In the genomic region with DNA sequence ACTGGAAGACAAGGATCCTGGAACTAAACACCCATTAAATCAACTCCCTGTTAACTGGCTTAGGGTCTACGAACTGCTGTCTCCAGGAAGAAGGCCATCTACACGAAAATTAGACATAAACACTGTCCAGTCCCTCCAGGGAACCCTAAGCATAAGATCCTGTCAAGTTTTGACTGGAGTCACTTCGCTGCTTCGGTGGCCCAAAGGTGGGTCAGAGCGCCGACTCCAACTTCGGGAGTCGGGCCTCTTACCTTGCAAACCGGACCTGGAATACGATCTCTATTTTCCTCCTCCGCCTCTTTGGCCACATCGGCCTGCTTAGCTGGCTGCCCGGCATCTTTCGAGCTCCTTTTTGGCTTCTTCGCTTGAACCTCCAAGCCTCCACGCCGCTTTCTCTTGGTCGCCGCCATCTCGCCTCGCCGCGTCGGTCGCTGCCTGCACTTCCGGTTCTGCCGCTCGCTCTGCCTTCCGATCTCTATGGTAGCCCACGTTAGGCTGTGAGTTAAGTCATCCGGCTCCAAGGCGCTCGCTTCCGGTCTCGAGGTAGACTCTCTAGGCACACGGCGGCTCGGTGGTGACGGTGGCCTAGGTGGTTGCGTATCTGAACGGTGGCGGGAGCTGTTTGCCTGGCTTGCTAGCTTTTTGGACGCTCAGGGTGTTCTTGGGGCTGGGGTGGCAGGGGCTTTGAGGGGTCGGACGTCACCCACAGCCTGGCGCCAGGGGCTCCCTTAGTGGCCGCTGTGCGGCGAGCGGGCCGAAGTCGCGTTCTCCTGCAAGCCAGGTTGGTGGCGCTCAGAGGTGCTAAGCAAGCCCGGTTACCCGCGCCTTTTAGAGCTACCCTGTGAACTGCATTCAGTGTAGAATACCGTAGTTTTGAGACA, we compare ENCODE assay signal across 8 mouse cellular contexts. TPM values are rescaled to one million over a fixed set of nuclear protein-coding genes. Genes with fewer than 3 reads are reported as not detected.
DNase-seq lines count a peak whose midpoint lies in the region; ATAC-seq lines count a peak whose summit lies in the region.

A gene (minus strand): TSS at position 464 of the 881 bp plus-strand sequence.
A gene (plus strand): TSS at position 535 of the 881 bp plus-strand sequence.

- peaks cover 6% of the 10 kb centered on the region; the same call in 1 of the 2 replicates for H3K36me3 ChIP-seq in hindbrain, embryonic 16.5 days (ENCODE audit: control insufficient read depth, insufficient read depth, low read length)
- peaks cover 9% of the 10 kb centered on the region; the same call in 1 of the 2 replicates for H3K36me3 ChIP-seq in macrophage (ENCODE audit: inconsistent target)

- H3K9me3 ChIP-seq in hindbrain, embryonic 16.5 days (ENCODE audit: control insufficient read depth, low read length): no peaks in the 10 kb centered on the region

- H3K9ac ChIP-seq in hindbrain, embryonic 16.5 days (ENCODE audit: low read depth, low read length): peak within 1 kb of the TSS; percentile 82

- peak within 1 kb of the TSS; percentile 70 for H3K4me2 ChIP-seq in hindbrain, embryonic 16.5 days (ENCODE audit: low read length)

- under 1% methylated on average over 58 of the region's 58 CpGs for WGBS in hindbrain, embryonic 16.5 days
- under 1% methylated on average over 57 of the region's 58 CpGs for WGBS in macrophage (ENCODE audit: missing documents)

- H3K79me2 ChIP-seq in macrophage (ENCODE audit: inconsistent target): peaks cover 41% of the 10 kb centered on the region

- H3K4me3 ChIP-seq in hindbrain, embryonic 16.5 days (ENCODE audit: low read length): peak within 1 kb of the TSS; percentile 81
- peak within 1 kb of the TSS; percentile 99 for H3K4me3 ChIP-seq in macrophage (ENCODE audit: inconsistent target)

- peak; percentile 100 for ATAC-seq in hindbrain, embryonic 16.5 days

- DNase-seq in WW6 (ENCODE audit: low read depth, low spot score): peak; percentile 84
- peak; percentile 72 to 88 for DNase-seq in cerebellum, postnatal 4 days (ENCODE audit: low spot score in 2 of 2)
- DNase-seq in gastrocnemius, adult 18-20 months (ENCODE audit: low spot score): peak; percentile 94
- peak; percentile 95 to 96 for DNase-seq in left cerebral cortex, adult 18-20 months (ENCODE audit: low spot score in 2 of 2)
- DNase-seq in right cerebral cortex, adult 18-20 months: peak; percentile 97
- peak; percentile 84 for DNase-seq in urinary bladder, postnatal 10 days (ENCODE audit: low spot score)

- peaks cover 18% of the 10 kb centered on the region for H3K4me1 ChIP-seq in hindbrain, embryonic 16.5 days (ENCODE audit: control insufficient read depth, insufficient read depth, low read depth, low read length)

- peak within 1 kb of the TSS; percentile 71 for H3K27ac ChIP-seq in hindbrain, embryonic 16.5 days (ENCODE audit: low read depth, low read length)
- peak within 1 kb of the TSS; percentile 54 for H3K27ac ChIP-seq in macrophage

- H3K27me3 ChIP-seq in hindbrain, embryonic 16.5 days (replicated peaks; ENCODE audit: control insufficient read depth, insufficient read depth, low read length): no peaks in the 10 kb centered on the region

RNA-seq across cellular contexts. Expression of the first gene that starts in this region (rescaled TPM):
- total RNA-seq in gastrocnemius, adult 18-20 months (2021): 10 to 100 TPM; 16.7 to 18.0 TPM
- 40.2 and 45.6 TPM in 2 replicates for polyA plus RNA-seq in hindbrain, embryonic 16.5 days (2015; fragmentation: Nextera tagmentation; extraction: Ambion mirVana)
- total RNA-seq in left cerebral cortex, adult 18-20 months (2021): 10 to 100 TPM; 21.8 to 25.1 TPM
- total RNA-seq in macrophage (2018; cell fraction: chromatin; rRNA removed): 10 to 100 TPM in 17 of 26 experiments, 1 to 10 TPM in 9; 4.5 to 16.1 (median 10.9) TPM
- 10 to 100 TPM; 12.0 to 18.2 (median 14.0) TPM for total RNA-seq in macrophage (2018; cell fraction: cytosol; rRNA removed)
- 10 to 100 TPM in 11 of 26 experiments, 1 to 10 TPM in 15; 4.3 to 18.7 (median 9.2) TPM for total RNA-seq in macrophage (2018; cell fraction: nucleus; rRNA removed)
- 13.5 to 30.8 TPM (median 26.3 TPM) in 3 replicates for polyA plus RNA-seq in macrophage (2018)

RNA-seq across cellular contexts. Expression of the second gene that starts in this region (rescaled TPM):
- 1 to 10 TPM; 3.9 to 5.2 TPM for total RNA-seq in gastrocnemius, adult 18-20 months (2021)
- polyA plus RNA-seq in hindbrain, embryonic 16.5 days (2015; fragmentation: Nextera tagmentation; extraction: Ambion mirVana): 18.5 and 22.4 TPM in 2 replicates
- 10 to 100 TPM; 16.6 to 21.4 TPM for total RNA-seq in left cerebral cortex, adult 18-20 months (2021)
- 10 to 100 TPM in 4 of 26 experiments, 1 to 10 TPM in 21, under 1 TPM in 1; 0.81 to 13.0 (median 5.4) TPM for total RNA-seq in macrophage (2018; cell fraction: chromatin; rRNA removed)
- total RNA-seq in macrophage (2018; cell fraction: cytosol; rRNA removed): 1 to 10 TPM; 1.9 to 8.2 (median 5.9) TPM
- 10 to 100 TPM in 9 of 26 experiments, 1 to 10 TPM in 17; 1.3 to 13.8 (median 6.1) TPM for total RNA-seq in macrophage (2018; cell fraction: nucleus; rRNA removed)
- 3.5 to 9.9 TPM (median 7.1 TPM) in 3 replicates for polyA plus RNA-seq in macrophage (2018)

Comparison
In these comparisons a context has a peak if more than half of its experiments do, and no peak if none do; other contexts are left out.
1. Peak in every context shown above with its lines: DNase-seq, ATAC-seq, H3K4me3 ChIP-seq and H3K27ac ChIP-seq.